Mouse (Mus musculus): ENCODE results near the gene Tas1r2. TPM values are rescaled to one million over a fixed set of nuclear protein-coding genes. Genes with fewer than 3 reads are reported as not detected.

Tas1r2 gene
- total RNA-seq, 2 experiments from 2014 or later, result not detected

DNA sequence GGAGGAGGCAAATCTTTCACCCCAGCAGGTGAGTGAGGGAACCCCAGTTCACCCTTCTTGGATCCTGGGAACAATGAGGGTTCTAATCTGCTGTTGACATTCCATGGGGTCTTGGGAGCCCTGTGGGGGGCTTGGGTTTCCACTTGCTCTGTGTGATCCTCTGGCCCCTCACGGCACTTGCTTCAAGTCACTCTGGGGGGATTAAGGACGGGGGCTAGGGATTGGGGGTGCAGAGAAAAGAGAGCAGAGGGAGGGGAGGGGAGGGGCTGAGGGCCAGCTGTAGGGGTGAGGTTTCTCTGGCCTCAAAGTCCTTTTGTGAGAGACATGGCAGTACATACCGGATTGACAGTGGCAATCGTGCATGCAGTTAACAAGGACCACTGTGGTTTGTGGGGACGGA, 40.0 kb downstream of the Tas1r2 start:
- no peak for DNase-seq (ENCODE audit: low spot score in 2 of 2)
- intact Hi-C loops (cut with DNase I), result no loop called here

DNA sequence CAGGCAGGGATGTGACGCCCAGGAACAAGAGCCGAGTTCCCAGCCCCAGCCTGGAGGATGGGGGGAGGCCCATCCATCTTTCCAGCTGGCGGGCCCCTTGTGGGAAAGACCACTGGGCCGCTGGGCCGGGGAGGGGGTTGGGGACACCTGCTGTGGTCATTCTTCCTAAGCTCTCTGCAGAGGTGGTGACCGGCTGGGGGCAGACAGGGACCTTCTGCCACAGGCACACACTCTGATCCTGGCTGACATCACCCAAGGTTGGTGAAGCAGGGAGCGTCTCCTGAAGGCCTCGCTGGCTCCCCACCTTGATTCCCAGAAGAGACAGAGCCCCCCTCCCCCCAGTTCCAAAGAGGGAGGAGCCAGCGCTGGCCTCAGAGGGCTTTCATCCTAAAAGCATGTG, 44.4 kb downstream of the Tas1r2 start:
- intact Hi-C loops (cut with DNase I), result no loop called here
- no peak for DNase-seq (ENCODE audit: low spot score in 2 of 2)

DNA sequence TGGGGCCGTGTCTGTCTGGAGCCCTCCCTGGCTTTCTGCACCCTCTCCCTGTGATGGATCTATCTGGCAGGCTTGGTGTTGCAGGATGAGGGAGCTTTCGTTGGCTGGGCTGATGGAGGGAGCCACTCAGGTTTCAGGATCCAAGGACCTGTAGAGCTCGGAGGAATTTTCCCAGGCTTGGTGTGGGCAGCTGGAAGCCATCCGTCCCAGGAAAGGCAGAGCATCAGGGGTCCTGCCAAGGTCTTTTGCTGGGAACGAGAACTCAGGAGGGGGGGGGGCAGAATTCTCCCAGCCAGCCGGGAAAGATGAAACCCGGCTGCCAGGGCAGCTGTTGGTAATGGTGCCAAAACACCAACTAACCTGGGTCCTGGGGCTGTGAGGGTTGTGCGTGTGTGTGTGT, 45.3 kb downstream of the Tas1r2 start:
- no peak for DNase-seq (ENCODE audit: low spot score in 2 of 2)
- intact Hi-C loops (cut with DNase I), result no loop called here

DNA sequence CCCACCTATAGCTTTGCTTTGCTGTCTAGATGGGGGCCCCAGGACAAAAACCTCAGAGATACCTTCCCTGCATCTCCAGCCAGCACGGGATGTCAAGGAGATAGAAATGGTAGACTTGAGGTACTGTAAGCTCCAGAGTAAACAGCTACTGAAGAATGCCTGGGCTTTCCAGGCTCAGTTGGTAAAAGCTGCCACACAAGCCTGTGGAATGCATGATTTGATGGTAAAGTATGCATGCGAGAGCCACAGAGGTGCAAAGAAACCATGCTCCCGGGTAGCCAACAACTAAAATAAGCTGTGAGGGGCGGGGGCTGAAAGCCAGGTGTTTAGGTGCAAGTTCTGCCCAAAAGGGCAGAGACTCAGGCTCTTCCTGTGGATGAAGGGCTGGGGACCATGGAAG, 49.6 kb downstream of the Tas1r2 start:
- no peak for DNase-seq (ENCODE audit: low spot score in 2 of 2)
- intact Hi-C loops (cut with DNase I), result no loop called here

DNA sequence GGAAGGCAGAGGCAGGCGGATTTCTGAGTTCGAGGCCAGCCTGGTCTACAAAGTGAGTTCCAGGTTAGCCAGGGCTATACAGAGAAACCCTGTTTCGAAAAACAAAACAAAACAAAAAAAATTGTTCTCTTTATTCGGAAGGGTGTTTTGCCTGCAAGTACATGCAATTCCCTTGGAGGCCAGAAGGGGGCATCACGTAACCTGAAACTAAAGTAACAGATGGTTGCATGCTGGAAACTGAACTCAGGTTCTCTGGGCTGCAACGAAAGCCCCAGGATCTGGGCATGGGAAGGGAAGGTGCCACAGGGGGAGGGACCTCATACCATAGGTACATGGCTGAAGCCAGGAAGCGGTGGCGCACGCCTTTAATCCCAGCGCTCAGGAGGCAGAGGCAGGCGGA, 50.1 kb downstream of the Tas1r2 start:
- intact Hi-C loops (cut with DNase I), result no loop called here

DNA sequence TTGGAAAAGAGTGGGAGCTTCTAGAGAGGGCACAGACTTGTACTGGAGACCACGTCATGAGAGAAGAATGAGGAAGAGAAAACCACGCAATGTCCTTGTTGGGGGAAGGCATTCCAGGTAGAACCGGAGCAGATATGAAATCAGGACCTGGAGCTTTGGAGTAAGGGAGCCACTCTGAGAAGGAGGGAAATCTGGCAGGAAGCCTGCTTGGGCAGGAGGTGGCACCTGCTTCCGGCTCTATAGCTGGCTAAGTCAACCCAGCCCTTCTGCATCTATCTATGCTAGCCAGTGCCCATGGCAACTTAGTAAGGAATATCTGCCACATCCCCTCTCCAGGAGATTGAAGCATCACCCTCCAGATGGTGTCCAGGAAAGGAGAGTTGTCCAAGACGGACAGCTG, 52.6 kb downstream of the Tas1r2 start:
- DNase-seq (ENCODE audit: low spot score in 2 of 2), result no peak
- intact Hi-C loops (cut with DNase I), result no loop called here

More for the DNA sequence above, 50.1 kb downstream of the Tas1r2 start:
- DNase-seq (ENCODE audit: low spot score in 2 of 2), result no peak

DNA sequence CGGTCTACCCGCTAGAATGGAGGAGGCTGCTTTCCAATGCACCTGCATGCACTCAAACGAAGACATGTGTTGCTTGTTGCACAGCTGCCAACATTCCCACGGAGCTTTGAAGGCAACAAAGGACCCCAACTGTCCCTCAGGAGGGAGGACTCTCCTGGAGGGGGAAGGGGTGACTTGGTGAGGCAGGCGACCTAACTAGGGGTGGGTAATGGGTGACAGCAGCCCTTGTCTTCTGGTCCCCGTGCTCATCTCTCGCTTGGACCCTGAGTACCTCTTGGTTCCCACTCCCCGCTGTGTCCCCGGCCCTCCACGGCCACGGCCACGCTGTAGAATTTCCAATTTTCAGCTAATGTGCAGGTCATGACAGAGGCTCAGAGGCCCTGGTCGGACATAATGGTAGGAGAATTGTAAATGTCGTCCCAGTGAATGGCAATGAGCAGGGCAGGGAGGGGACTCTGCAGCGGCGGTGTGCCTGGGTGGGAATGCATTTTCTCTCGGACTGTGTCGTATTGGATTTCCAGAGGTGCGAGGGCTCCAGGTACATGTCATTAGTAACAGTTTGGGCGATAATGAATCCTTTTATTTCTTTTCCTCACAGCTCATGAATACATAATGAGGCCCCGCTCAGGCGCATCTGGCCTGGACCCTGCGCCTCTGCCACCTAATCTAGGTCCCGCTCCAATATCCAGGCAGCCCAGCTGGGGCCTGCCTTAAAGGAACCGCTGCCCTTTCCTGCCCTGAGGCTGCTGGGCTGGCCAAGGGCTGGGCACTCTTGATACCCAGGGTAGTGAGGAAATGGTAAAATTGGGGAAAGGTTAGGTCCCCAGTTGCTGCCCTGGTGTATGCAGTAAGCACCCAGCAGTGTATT, 57.4 kb downstream of the Tas1r2 start:
- intact Hi-C loops (cut with DNase I), result no loop called here
- DNase-seq (ENCODE audit: low spot score in 2 of 2), result no peak

DNA sequence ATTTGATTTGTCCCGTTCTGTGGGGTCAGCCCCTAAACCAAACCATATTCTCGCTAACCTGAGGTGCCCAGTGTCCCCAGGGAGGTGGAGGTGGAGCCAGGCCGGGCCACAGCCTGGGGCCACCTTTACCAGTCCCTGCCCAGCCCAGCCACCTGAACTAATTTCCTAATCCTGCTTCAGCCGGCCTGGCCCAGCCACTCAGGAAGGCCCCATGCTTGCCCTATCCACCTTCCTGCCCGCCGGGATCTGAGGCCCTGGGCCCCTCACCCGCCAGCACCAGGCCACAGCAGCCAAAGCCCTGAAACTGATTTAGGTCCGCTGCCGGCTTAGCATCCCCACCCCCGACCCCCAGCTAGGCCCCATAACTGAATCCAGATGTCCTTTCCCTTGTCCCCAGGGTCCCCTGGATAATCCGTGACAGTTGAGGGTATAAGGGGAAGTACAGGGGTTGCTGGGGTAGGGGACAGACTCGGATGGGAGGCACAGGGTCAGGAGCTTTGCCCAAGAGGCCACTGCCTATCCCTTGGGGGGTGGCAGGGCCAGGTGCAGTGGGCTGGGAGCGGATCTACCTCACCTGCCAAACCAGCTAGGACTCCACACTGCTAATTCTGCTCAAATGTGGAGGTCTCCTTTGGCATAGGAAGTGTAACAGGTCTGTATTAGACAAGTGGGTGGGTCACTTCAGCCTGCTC, 62.0 kb downstream of the Tas1r2 start:
- intact Hi-C loops (cut with DNase I), result no loop called here
- no peak for DNase-seq (ENCODE audit: low spot score in 2 of 2)

DNA sequence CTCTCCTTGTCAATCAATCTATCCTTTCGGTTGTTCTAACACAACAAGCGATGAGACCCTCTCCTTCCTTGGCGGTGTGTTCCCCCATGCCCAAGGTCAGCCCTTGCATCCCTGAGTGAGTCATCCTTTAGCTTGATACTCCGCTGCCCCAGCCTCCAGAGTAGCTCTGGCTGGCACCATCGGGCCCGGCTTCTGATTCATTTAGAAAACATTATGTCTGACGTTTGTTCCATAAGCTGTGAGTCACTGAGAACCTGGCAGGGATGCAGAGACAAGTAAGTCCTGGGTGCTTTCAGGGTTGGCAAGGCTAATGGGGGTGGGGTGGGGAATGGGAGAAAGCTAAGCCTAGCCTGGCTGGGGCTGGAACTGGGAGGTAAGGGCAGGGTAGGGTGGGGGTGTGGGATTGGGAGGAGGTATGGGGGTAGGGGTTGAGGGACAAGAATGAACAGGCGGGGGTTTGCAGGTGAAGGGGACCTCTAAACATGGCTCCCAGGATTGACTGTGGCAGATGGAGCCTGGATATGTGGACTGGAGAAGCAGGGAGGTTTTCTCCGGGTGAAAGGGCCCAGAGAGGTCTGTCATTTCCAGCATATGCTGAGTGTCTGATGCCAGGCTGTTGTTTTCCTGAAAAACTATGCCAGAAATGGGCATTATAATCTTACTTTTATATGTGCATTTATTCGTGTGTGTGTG, 63.3 kb downstream of the Tas1r2 start:
- intact Hi-C loops (cut with DNase I), result no loop called here
- DNase-seq (ENCODE audit: low spot score in 2 of 2), result peak; percentile 30 to 41

DNA sequence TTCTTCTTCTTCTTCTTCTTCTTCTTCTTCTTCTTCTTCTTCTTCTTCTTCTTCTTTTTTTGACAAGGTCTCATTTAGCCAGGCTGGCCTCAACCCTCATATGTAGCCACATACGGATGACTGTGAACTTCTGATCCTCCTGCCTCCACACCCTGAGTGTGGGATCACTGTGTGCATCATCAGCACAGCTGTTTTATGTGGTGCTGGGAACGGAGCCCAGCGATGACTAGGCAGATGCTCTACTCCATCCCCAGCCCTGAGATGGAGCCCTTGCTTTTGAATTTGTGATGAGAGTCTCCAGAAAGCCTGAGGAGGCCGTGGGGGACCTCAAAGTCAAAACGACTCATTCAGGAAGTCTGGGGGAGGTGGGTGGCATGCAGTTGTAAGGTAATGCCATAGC, 65.6 kb downstream of the Tas1r2 start:
- intact Hi-C loops (cut with DNase I), result no loop called here
- no peak for DNase-seq (ENCODE audit: low spot score in 2 of 2)

Small RNA genes within 50 kb of the gene (microRNA-seq; reads per million reads assigned to microRNA genes)
- 1.0 reads per million for gene Mir7020

Other genes with a start within 250 kb of the Tas1r2 start
- gene Iffo2, start 123.0 kb upstream of the Tas1r2 start, total RNA-seq (2021), result 10 to 100 TPM; 15.7 to 18.8 TPM
- not detected for gene Gm21969, start 50.4 kb upstream of the Tas1r2 start, total RNA-seq (2021)
- 10 to 100 TPM; 17.2 to 19.5 TPM for gene Aldh4a1, start 30.7 kb upstream of the Tas1r2 start, total RNA-seq (2021)
- not detected for gene Pax7, start 180.0 kb downstream of the Tas1r2 start, total RNA-seq (2021)

All from left cerebral cortex, postnatal 36 days (tissue).